Mouse (Mus musculus) adrenal gland, postnatal 10 days (tissue): Measurements from ENCODE around the gene Cyp8b1. TPM values are rescaled to one million over a fixed set of nuclear protein-coding genes. Genes with fewer than 3 reads are reported as not detected.

Experiments
- DNase-seq: peaks from one replicate; pipeline ENCODE4 v3.0.0; 2021; ENCODE audit warnings: mixed read lengths
- total RNA-seq, 2 experiments: library from RNA; stranded (reverse); gene quantifications; 2 replicates each; pipeline ENCODE4 v1.2.3; 2021

The Cyp8b1 gene
- total RNA-seq, 2 experiments from 2014 or later = 16.2 to 27.8 TPM

DNA sequence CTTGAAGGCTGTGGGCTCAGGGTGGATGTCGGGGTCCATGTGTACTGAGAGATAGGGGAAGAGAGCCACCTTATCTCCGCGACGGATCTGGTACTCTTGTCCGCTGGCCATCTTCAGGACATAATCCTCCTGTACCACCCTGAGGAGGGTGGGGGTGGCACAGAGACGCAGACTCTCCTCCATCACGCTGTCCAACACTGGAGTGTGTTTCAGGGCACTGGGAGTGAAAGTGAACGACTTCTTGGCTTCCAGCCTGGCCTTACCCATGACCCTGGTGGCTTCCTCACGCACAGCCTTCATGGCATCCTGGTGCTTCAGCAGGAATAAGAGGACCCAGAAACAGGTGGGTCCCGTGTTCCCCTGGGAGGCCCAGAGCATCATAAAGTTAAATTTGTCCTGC, 1.0 kb downstream of the Cyp8b1 start:
- DNase-seq = no peak

DNA sequence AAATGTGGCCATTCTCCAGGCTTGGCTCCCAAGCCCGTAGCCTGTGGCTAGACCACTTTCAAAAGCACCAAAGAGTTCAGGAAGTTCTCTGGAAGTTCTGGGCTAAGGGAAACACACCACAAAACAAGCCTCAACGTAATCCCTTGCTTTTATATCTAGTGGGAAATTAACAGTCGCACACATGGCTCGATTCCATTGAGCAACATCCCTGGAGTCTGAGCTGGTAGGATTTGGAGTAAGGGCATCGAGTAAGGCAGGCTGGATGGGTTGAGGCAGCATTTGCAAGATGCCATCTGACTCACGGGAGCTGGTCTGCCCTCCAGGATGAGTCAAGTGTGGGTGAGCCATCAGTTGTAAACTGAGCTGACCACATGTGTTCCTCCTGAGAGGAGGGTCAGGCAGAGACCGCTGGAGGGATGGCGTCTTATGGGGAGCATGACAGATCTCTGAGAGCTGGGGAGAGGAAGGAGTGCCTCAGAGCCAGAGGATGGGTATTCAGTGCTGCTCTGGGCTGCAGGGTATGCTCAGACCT, 1.8 kb downstream of the Cyp8b1 start:
- no peak for DNase-seq

DNA sequence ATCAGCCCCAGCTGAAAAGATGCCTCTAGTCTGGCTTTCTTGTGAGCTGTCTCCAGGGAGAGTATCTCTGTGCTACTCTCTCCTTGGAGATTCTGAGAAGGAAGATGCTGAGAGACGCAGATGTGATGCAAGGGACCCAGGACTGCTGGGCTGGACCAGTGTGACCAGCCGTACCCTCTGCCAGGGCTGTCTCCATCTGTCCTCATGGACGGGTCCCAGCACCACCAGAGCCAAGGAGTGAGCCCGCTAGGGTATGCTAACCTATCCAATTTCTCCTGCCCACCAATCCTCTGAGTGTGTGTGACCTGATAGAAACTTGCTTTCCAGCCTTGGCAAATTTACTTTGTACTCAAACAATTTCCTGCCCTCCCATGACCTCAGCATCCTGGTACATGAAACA, 3.3 kb downstream of the Cyp8b1 start:
- no peak for DNase-seq

DNA sequence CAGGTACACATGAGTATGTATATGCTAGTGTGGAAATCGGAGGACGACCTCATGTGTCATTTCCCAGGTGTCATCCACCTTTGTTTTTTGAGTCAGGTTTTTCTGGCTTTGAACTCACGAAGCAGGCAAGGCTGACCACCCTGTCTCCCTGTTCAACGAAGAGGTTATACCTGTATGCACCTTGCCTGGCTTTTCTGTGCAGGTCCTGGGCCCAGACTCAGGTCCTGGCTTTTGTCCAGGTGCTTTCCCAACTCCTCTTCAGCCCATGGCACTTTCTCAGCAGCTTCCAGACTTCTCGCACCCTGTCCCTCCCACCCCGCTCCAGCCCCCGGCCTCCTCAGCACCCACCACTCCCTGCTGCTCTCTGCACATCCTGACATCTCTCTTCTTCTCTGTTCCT, 4.9 kb downstream of the Cyp8b1 start:
- DNase-seq = no peak

DNA sequence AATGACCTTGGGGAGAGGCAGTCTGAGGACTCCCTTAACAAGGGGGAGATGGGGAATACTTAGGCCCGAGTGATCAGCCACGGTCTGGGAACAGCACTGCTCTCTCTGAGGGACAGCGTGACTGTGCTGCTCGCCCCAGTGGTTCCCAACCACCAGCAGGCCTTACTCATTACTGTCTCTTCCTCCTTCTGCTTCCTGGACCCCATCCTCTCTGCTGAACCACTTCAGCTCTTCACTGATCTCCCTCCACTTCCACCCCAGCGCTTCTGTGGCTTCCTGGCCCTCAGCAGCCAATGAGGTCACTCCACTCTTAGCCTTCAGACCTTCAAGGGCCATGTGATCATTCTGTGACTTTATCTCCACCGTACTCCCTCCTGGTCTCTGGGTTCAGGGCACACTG, 6.5 kb downstream of the Cyp8b1 start:
- DNase-seq = no peak

DNA sequence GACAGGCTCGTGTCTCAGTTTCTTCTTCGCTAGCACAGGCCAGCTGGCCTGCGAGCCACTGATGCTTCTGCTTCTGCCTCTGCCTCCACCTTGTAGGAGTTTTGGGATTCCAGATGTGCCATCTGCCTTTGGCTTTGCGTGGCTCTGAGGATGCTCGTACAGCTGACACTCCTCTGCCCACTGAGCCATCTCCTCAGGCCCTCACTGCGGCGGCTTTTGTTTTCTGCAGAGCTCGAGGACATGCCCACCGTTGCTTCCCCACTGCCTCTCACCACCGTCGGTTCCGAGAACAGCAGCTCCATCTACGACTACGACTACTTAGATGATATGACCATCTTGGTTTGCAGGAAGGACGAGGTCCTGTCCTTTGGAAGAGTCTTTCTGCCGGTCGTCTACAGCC, 7.8 kb downstream of the Cyp8b1 start:
- no peak for DNase-seq

DNA sequence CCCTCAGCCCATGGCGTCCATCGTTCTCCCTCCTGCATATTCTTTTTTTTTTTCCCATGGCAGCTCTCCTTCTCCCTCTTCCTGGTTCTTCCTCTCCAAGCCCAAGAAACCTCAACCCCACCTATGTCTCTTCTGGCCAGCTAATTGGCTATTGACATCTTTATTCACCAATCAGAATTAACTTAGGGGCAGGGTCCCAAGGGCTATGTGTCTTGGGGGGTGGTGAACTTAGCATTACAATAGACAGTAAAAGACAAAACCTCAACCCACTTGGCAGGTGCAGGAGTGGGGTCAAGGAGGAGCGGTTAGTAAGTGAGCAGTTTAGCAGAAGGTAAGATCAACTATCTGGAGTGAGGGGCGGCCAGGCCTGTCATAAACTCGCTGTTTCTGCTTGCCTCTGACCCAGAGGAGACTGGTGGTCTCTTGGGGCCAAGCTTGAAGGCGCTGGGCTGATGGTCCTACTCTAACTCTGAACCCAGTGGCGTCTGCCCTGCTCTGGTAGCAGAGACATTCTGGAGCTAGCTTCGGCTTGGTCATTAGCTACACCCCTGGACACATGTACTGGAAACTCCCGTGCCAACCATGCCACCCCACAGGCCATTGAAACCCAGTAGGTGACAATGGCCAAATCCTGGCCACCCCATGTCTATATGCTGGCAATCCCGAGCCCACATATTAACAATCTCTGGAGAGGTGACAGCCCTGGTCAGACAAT, 8.6 kb downstream of the Cyp8b1 start:
- DNase-seq = no peak

DNA sequence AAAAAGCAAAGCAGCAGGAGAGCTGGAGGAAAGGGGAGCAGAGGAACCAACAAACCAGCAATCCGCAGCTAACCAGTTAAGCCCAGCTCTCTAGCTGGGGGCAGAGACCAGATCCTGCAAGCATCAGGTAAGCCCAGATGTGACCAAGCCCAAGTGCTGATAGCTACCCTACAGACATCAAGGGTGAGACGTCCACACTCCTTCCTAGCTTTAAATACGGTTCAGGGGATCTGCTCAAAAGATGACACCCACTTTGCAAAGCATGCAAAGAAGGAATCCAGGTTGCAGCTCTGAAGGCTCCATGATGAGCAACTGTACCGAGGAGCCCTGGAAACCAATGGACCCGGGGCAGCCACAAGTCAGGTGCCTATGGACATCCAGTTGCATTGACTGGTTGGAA, 9.6 kb downstream of the Cyp8b1 start:
- no peak for DNase-seq

DNA sequence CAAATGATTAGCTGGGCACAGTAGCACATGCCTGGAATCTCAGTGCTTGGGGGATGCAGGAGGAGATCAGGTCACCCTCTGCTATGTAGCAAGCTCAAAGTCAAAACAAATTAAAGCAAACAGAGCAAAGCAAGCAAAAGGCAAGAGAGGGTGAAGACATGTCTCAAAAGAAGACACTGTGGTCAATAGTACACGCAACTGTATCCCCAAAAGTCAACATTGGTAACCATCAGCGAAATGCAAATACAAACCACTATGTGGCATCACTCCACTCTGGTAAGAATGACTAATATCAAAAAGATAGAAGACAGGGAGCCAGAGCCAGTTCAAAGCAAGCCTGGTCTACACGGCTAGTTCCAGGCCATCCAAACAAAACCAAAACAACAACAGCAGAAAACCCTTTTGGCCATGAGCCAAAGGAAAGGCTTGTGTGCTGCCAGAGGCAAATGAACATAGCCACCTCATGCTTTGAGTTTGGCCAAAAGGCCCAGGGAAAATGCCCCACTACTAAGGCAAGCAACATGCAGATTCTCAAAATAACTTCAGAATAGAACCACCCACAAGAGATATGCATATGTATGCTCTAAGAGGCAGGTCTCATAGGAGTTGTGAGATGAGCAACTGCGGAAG, 10.4 kb downstream of the Cyp8b1 start:
- DNase-seq = no peak

DNA sequence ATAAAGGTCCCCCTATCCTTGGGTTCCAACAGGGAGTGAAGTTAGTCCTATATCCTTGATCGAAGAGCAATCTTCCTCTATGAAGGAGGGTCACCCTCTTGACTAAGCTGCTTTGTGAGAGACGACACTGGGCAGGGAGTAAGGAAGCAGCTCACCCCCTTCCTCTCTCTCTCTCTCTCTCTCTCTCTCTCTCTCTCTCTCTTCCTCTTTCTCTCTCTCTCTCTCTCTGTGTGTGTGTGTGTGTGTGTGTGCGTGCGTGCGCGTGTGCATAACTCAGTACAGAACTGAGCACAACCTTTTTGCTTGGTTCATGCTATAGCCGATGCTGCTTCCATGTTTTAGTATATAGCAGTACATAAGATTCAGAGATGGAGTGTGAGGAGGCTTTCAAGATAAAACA, 11.2 kb downstream of the Cyp8b1 start:
- DNase-seq = no peak

DNA sequence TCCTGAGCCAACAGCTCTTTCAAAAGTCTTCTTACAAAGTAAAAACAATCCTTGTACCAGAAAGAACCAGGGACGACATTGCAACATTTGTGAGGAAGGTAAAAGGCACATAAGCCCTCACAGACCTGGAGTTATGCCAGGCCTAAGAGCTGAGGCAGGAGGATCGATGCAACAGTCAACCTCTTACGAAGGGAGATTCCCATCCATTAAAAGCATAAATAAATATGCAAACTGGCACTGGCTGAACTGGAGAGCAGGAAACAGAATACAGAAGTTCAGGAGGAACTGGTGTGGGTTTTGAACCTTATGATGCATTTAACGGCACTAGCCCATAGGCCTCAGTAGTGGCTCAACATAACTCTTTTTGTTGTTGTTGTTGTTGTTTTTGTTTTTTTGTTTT, 11.8 kb downstream of the Cyp8b1 start:
- no peak for DNase-seq

DNA sequence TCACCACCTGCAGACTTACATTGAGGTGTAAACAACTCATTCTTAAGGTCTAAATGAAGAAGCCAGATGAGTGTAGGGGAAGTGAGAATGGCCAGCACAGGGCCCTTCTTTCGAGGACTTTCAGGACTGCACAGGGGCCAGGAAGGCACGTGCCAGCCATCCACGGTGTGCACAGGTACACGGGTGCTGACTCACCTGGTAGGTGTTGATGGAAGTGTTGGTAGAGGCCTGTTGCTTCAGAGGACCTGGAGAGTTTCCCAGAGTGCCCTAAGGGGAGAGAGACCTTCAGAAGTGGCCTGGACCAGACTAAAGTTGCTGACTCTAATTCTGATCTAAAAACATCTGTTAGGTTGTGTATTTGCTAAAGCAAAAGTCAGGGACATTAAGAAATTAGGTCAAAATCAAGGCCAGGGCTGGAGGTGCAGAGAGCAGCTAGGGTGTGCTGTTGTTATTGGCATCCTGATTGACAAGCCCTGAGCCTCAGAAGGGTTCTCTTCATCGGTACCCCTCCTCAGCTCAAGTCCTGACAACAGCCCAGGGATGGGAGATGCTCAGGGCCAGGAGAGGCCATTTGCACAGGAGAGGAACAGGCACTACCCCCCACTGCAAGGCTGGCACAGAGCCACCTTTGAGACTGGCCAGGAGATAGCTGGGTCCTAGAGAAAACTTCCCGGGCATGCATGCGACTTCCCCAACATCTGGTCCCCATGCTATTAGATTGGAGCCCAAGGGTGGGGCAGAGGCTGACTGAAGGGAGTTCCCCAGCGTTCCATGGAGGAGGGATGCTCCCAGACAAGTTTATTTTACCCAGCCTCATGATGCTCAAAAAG, 12.4 kb downstream of the Cyp8b1 start:
- DNase-seq = peak; percentile 57

DNA sequence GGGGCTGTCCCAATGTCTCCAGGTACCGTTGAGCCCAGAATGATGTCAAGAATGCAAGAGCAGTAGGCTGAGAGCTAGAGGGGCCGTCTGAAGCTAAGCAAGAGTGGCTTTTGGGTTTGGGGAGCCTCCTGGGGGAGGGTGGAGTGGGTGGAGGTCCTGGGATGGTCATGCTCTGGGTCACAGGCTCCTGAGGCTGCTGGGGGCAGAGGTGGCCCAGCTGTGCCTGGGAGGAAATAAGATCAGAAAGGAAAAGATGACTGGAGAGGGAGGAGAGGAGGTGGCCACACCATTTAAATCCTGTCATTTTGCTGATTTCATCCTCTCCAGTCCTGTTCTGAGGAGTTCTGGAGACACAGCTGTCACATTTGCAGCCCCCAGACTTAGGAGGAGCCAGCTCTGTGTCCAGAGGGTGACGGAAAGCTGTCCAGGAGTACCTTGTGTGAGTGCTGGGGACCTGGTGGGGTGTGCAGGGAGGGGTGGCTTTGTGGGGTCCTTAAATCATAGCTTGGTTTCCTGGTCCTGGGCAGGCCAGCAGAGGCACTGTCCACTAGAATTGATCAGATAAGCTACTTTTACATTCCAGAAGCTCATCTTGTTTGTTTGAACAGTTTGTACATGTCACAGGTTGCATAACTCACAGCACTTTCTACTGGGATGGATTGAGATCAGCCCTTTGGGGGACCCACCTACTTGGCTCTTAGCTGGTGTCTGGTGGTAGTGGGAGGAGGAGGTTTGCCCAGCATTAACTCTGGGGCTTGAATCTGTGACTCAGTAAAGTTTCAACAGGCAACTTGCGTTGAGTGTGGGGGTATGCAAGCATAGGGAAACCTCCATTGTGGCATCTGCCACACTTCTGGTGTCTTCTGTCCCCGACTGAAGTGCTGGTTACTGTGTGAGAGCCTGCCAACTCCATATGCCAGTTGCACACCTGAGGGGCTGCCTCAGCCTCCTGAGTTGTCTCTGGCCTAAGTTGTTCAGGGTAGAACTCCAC, 14.1 kb downstream of the Cyp8b1 start:
- DNase-seq = no peak

DNA sequence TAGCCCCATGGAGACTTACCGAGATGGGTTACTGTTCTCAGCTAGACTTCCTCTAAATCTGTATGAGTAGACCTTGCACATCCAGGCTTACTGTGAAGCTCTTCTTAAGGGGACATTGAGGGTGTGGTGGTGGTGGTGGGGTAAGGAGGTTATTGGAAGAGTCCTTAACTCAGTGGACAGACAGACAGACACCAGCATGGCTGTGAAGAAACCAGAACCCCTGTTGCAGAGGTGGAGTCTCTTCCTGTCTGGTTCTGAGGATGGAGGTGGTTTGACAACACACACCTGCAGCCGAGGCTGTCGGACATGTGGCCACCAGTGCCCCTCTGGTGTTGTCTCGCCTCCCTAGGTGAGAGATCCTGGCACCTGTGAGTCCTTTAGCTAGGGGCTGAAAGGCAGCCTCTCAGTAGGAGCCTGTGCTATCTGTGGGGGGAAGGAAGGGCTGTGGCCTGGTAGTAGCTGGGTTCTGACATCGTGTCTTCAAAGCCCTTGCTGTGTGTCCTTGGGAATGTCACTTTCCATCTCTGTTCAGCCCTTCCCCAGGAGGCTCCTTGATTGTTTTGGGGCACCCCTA, 15.7 kb downstream of the Cyp8b1 start:
- DNase-seq = no peak

DNA sequence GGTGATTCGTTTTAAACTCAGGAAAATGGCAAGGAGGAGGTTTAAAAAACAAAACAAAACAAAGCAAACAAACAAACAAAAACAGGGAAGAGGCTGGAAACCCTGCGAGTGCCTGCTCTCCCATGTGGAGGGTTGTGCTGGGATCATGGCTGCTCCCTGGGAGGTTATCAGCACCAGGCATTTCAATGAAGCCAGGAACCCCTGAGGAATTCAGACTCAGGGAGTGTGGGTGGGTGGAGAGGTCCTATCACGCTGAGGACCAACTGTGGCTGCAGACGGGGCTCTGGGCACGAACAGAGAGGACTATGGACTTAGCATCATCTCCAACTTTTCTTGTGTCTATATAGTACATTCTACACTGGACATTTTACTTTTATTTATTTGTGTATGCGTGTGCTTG, 16.8 kb downstream of the Cyp8b1 start:
- DNase-seq = no peak

DNA sequence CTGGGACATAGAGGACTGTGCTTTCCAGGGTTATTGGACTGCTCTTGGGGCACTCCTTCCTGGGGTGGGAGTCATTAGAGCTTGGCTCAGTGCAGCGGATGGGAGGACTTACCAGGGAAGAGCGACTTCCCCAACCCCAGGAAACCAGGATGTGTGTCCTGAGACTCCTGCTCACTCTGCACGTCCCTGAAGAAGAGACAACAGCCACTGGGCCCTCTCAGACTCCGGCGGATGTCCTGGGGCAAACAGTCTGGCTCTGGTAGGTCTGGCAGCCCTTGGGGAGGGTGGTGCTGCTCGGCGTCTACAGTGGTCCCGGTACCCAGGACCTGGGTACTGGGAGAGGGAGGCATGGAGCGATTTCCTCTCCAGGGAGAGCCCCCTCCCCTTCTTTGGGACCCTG, 17.9 kb downstream of the Cyp8b1 start, which contains the start of gene Ackr2:
TSS of gene Ackr2 (plus strand) at position 111 of the 400 bp plus-strand sequence.
- no peak for DNase-seq

DNA sequence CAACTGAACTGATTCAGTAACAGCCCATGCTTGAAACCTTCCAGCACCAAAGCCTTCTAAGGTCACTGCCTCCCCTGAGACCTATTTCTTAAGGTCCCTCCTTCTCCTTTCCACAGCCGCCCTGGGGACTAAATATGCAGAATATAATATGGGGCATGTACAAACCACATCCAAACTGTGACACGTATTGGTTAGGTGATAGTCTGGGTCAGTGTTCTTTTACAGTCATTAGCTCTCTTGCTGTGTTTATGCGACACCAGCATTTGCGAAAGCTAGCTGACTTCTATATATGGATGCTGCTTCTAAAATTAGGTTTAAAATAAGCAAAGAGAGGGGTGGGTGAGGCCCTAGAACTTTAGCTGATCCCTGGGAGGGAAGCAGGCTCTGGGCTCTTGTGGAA, 19.3 kb downstream of the Cyp8b1 start:
- DNase-seq = peak; percentile 53

DNA sequence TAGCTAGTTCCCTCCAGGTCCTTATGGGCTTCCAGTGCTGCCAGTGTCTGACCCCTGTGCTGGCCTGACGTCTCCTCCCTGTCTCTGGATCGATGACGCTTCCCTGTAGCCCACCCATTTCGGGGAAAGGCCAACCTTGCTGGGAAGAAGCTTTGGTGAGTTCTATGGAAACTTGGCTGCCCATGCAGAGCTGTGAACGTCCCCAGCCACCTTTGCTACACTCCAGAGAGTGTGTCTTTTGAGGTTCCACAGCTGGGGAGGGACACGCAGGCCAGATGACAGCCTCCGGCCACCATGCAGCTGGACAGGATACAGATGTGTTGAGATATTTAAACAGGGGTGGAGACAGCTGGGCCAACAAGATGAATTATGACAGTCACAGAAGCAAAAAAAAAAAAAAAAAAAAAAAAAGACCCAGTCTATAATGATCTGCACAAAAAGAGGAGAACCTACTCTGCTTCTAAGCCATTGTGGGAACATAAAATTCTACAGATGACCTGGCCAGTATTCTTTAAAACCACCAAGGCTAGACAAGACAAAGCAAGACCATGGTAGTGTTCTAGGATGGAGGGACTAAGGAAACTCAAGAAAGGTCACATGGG, 20.6 kb downstream of the Cyp8b1 start:
- DNase-seq = peak; percentile 4

DNA sequence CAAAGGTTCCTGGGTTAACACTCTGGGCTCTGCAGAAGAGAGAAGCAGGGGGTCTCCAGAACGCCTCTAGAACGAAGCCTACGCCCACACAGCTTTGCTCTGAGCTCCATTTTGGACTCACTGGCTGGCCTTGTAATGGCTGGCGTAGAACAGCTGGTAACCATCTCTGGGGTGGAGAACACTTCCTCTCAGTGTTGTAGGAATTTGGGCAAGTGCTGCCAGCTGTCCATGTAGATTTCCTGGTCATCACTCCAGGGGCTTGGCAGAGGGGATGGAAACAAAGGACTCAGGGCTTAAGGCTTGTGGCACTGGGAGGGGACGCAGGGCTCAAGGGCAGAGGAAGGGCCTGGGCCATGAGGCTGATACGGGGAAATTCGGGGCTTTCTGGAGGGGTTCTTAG, 21.7 kb downstream of the Cyp8b1 start:
- DNase-seq = peak; percentile 0

DNA sequence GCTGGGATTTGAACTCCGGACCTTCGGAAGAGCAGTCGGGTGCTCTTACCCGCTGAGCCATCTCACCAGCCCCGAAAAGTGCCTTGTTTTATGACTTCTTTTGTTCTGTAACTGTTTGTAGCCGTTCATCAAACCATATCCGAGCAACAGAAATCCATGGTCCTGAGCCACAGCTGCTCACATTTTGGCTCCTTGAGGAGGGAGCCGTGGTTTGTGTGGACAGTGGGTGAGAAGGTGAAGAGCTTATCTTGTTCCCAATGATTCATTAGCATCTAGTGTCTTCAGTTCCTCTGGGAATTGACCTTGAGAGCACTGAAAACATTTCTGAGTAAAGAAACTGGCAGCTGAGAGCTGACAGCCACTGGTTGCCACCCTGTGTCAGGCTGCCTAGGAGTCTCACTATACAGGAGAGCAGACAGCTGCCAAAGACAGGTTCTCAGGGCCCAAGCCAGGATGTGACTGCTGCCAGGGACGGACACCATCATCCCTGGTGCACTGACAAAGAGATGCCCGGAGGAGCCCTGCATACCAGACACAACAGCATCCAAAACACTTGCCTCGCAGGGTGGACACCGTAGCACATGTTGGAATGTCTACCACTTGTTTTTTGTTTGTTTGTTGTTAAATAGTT, 23.9 kb downstream of the Cyp8b1 start:
- DNase-seq = no peak
